Mouse (Mus musculus) kidney, embryonic 16.5 days (tissue): ENCODE results near the gene Bbx. TPM values are rescaled to one million over a fixed set of nuclear protein-coding genes. Genes with fewer than 3 reads are reported as not detected.

Experiments
- ATAC-seq: fragments of 200-750 bp; cut with Nextera tagmentation; 2 replicates; pipeline ENCODE4 v1.8.0; 2017; ENCODE audit warnings: moderate TSS enrichment; ENCODE audit not compliant: low FRiP score, low TSS enrichment
- H3K27ac ChIP-seq: fragments of 300-500 bp; sonication (generic); 2 replicates; pipeline ENCODE4 v1.5.1; 2014; ENCODE audit warnings: low read length
- H3K27me3 ChIP-seq: fragments of 300-500 bp; sonication (generic); 2 replicates; pipeline ENCODE4 v1.6.1; 2014; ENCODE audit warnings: low read length, control low read depth, mixed read lengths; ENCODE audit not compliant: insufficient read depth
- H3K36me3 ChIP-seq: fragments of 300-500 bp; sonication (generic); 2 replicates; pipeline ENCODE4 v1.6.1; 2014; ENCODE audit warnings: low read length, control low read depth, mixed read lengths; ENCODE audit not compliant: insufficient read depth
- H3K4me1 ChIP-seq: fragments of 300-500 bp; sonication (generic); 2 replicates; pipeline ENCODE4 v1.6.1; 2014; ENCODE audit warnings: low read length, control low read depth, mixed read lengths; ENCODE audit not compliant: insufficient read depth
- H3K4me2 ChIP-seq: fragments of 300-500 bp; sonication (generic); replicated peaks from 2 replicates; pipeline ENCODE4 v1.6.1; 2014; ENCODE audit warnings: low read depth, low read length
- H3K4me3 ChIP-seq: fragments of 300-500 bp; sonication (generic); 2 replicates; pipeline ENCODE4 v1.5.1; 2014; ENCODE audit warnings: mild to moderate bottlenecking, low read length
- H3K9ac ChIP-seq: fragments of 300-500 bp; sonication (generic); replicated peaks from 2 replicates; pipeline ENCODE4 v1.6.1; 2014; ENCODE audit warnings: low read length
- H3K9me3 ChIP-seq: fragments of 300-500 bp; sonication (generic); 2 replicates; pipeline ENCODE4 v1.6.1; 2016; ENCODE audit warnings: low read length, control low read depth
- WGBS: fragments of 180-500 bp; shearing (Covaris S2); extraction: QIAGEN DNeasy Blood & Tissue Kit; methylation state at CpG from one replicate; pipeline ENCODE4 v1.1.7; 2014; 5-methylcytosine and 5-hydroxymethylcytosine counted together
- polyA plus RNA-seq: library from polyadenylated mRNA; unstranded; fragments of >200 nt; fragmentation: Nextera tagmentation; extraction: Ambion mirVana; gene quantifications from 2 replicates; pipeline ENCODE4 v1.2.1, GENCODE M21; 2015

The Bbx gene
- polyA plus RNA-seq, result 58.6 and 69.5 TPM in 2 replicates

DNA sequence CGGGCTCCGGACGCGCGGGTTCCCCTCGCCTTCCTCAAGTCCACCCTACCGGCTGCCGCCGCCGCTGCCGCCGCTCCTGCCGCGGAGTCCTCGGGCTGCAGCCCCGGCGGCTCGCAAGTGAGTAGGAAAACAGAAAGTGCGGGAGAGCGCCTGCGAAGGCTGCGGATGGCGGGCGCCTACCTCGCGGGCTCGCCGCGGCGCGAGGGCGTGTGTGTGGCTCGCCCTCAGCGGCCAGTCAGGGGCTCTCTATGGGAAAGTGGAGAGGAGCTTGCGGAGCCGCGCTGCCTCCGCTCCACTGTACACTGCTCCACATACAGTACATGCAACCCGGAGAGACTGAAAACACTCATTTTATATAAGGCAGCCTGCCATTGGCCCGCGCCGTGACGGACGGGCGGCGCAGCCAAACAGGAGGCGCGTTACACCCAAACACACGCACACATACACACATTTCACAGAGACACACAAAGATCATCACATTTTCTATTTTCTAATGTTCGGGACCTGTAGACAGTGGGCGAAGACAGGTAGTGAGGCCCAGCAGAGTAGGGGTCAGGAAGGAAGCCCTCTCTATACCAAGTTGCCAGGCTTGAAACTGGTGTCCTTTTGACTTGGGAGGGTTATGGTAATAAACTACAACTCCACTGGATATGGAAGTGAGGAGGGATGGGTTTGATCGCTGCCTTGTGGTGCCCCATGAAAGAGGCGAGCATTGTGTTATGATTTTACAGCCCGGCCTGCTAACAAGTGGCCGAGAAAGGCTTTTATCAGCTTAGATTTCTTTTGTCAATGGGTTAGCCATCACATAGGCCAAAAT is at the start of gene Bbx:
Gene Bbx, minus strand, starts transcription at position 329 of the 817 bp plus-strand sequence.
- ATAC-seq, result peak; percentile 98
- Histone ChIP-seq H3K4me2 (peak within 1 kb of the TSS; percentile 94), H3K27ac (peak within 1 kb of the TSS; percentile 100), H3K4me1 (peaks cover 11% of the 10 kb centered on the region; the same call in 1 of the 2 replicates), H3K4me3 (peak within 1 kb of the TSS; percentile 94), H3K27me3 (no peaks in the 10 kb centered on the region), H3K9ac (peak within 1 kb of the TSS; percentile 98), H3K36me3 (no peaks in the 10 kb centered on the region), H3K9me3 (no peaks in the 10 kb centered on the region)
- under 1% methylated on average over 54 of the region's 55 CpGs for WGBS

DNA sequence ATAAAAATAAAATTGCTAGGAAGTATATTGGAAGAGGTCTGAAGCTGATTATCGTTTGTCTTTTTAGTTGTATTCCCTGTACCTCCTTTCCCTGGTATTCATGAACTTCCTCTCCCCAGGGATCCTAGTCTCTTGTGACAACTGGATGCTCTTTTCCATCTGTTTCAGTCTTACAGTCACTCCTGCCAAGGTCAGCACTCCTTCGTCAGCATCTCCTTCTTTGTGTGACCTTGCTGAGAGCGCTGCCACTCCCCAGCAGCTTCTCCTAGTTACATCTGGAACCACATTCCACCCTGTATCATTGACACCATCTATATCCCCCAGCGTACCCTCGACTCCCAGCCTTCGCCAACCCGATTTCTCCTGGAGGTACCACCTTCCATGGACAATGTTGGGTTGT is 49.7 kb upstream of the Bbx start:
- WGBS, result 62% methylated on average over 7 of the region's 7 CpGs
- no peak for ATAC-seq
- no peak overlapping the region for H3K27ac ChIP-seq
- H3K9ac ChIP-seq, result no peak overlapping the region
- H3K4me3 ChIP-seq, result no peak overlapping the region
- no peaks in the 10 kb centered on the region for H3K9me3 ChIP-seq
- no peaks in the 10 kb centered on the region for H3K36me3 ChIP-seq
- no peaks in the 10 kb centered on the region for H3K27me3 ChIP-seq
- peak overlapping the region; percentile 34 for H3K4me2 ChIP-seq
- H3K4me1 ChIP-seq, result 0 out of 2 replicates have a peak, but pooled peaks cover 6% of the 10 kb centered on the region

DNA sequence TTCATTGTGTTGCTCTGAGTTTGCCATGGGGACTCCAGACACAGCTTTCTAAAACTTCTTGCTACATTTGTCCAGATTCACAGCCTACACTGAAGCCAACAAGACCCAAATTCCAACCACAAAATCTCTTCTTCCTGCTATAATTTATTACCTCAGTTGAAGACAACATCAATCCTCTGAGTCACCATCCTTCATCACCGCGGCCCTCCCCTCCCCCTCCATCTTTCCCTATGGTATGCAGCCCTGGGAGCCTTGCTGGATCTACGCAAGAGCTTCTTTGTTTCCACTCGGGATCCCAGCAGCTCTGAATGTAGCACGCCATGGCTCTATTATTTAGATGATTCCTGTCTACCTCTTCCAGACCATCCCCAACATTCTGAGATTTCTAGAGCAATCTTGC is 49.2 kb upstream of the Bbx start:
- no peak overlapping the region for H3K4me3 ChIP-seq
- H3K27me3 ChIP-seq, result no peaks in the 10 kb centered on the region
- ATAC-seq, result no peak
- H3K9ac ChIP-seq, result no peak overlapping the region
- H3K4me1 ChIP-seq, result 0 out of 2 replicates have a peak, but pooled peaks cover 6% of the 10 kb centered on the region
- WGBS, result 79% methylated on average over 5 of the region's 5 CpGs
- no peak overlapping the region for H3K27ac ChIP-seq
- H3K4me2 ChIP-seq, result no peak overlapping the region
- H3K9me3 ChIP-seq, result no peaks in the 10 kb centered on the region
- H3K36me3 ChIP-seq, result no peaks in the 10 kb centered on the region

DNA sequence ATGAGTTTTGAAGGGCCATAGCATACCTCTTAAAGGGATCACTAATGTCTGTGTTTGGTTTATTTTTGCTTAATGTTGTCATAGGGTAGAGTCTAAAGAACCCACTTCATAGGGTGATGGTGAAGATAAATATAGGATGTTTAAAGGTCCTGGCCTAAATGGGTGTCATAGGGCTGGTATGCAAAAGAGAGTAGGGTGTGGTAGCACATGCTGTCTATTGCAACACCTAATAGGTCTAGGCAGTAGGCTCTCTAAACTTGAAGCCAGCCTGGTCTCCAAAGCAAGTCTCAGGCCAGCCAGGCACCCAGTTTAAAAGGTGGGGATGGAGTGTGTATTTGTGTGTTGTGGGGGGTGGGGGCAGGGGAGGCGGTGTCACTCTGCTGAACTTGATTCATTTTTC is 46.5 kb upstream of the Bbx start:
- Histone ChIP-seq H3K4me1 (0 out of 2 replicates have a peak, but pooled peaks cover 6% of the 10 kb centered on the region), H3K27me3 (no peaks in the 10 kb centered on the region), H3K36me3 (no peaks in the 10 kb centered on the region), H3K27ac (no peak overlapping the region), H3K9me3 (no peaks in the 10 kb centered on the region), H3K9ac (no peak overlapping the region), H3K4me2 (no peak overlapping the region), H3K4me3 (no peak overlapping the region)
- 95% methylated on average over 1 of the region's 1 CpGs for WGBS
- no peak for ATAC-seq

DNA sequence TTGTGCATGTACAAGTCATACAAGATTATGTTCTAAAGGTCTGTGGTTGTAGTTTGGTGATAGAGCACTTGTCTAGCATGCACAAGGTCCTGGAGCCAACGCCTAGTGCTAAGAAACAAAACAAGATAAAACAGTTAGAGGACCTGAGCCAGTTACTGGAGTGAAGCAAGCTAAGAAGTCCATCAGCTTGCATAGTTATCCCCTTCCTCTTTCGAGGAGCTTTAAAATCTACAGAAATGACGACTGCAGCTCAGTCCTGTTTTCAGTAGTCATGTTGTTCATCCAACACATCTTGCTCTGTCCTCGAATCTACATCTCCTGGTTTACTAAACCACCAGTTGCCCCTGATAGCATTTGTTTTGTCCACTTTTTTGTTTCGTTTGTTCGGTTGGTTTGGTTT is 45.4 kb upstream of the Bbx start:
- H3K4me3 ChIP-seq, result no peak overlapping the region
- H3K4me2 ChIP-seq, result no peak overlapping the region
- WGBS, result 84% methylated on average over 6 of the region's 6 CpGs
- no peak for ATAC-seq
- no peaks in the 10 kb centered on the region for H3K27me3 ChIP-seq
- H3K27ac ChIP-seq, result no peak overlapping the region
- H3K4me1 ChIP-seq, result 0 out of 2 replicates have a peak, but pooled peaks cover 6% of the 10 kb centered on the region
- H3K9ac ChIP-seq, result no peak overlapping the region
- no peaks in the 10 kb centered on the region for H3K36me3 ChIP-seq
- no peaks in the 10 kb centered on the region for H3K9me3 ChIP-seq

DNA sequence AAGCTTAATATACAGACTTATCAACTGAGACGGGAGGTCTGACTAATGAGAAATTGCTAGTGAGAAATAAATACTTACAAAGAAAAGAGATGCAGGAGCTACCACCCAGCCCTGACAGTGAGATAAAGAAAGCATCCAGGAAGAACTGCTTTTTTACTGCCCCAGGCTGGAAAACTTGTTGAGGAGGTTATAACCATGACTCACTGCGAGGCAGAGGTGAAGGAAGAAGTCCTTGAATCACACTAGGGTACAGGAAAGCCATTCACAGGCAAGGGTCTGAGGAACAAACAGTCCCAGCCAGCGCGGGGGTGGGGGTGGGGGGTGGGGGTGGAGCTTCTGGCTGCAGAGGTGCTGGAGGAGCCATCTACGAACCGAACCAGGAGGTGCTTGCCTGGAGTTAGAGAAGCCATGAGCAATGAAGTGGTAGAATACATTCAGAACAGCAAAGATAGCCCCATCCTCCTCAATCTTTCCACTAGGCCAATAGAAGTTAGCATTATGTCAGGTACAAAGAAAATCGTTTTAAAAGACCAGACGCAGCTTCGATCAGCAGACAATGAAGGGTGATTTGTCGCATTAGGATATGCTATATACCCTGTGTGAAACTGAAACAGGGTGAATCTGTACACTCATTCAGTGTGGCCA is 30.2 kb upstream of the Bbx start:
- no peaks in the 10 kb centered on the region for H3K4me1 ChIP-seq
- 29% methylated on average over 10 of the region's 10 CpGs for WGBS
- no peaks in the 10 kb centered on the region for H3K27me3 ChIP-seq
- H3K9me3 ChIP-seq, result no peaks in the 10 kb centered on the region
- no peak overlapping the region; the same call in 1 of the 2 replicates for H3K4me2 ChIP-seq
- no peak overlapping the region for H3K4me3 ChIP-seq
- H3K36me3 ChIP-seq, result no peaks in the 10 kb centered on the region
- H3K27ac ChIP-seq, result no peak overlapping the region
- ATAC-seq, result no peak
- no peak overlapping the region for H3K9ac ChIP-seq

DNA sequence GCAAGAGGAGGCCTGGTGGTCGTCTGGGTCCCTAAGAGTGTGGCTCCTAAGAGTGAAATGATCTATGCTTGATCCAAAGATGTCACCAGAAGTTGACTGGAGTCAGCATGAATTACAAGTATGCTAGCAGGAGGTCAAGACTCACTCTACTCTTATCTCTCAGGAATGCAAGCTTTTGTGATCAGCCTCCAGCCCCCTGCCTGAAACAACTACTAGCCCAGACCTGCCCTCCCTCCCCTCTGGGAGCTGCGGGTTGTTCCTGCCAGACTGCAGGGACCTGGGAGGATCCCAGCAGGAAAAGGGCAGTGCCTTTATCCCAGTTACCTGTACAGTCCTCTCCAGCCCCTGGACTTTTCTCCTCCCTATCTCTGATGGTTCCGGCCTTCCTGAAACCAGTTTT is 27.0 kb upstream of the Bbx start:
- H3K36me3 ChIP-seq, result no peaks in the 10 kb centered on the region
- H3K9me3 ChIP-seq, result no peaks in the 10 kb centered on the region
- no peak overlapping the region for H3K27ac ChIP-seq
- no peak overlapping the region for H3K9ac ChIP-seq
- H3K4me3 ChIP-seq, result no peak overlapping the region
- WGBS, result 67% methylated on average over 3 of the region's 3 CpGs
- no peak for ATAC-seq
- H3K4me2 ChIP-seq, result no peak overlapping the region
- H3K4me1 ChIP-seq, result no peaks in the 10 kb centered on the region
- H3K27me3 ChIP-seq, result no peaks in the 10 kb centered on the region

DNA sequence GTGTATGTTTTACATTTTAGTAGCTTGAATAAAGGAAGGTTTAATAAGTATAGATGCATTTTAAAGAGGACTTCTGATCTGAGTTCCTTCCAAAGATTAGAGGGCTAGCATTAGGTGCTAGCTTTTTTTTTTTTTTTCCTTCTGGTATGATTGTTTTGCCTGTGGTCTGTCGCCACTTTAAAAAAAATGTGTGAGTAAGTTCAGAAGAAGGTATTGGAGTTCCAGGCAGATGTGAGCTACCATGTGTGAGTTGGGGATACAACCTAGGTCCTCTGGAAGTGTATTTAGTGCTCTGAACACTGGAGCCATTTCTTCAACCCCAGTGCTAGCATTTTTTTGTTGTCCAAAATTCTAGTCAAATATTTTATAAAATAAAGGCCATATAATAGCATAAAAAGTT is 23.9 kb upstream of the Bbx start:
- no peak for ATAC-seq
- WGBS, result 85% methylated on average over 1 of the region's 1 CpGs
- H3K36me3 ChIP-seq, result no peaks in the 10 kb centered on the region
- H3K27ac ChIP-seq, result no peak overlapping the region
- H3K9ac ChIP-seq, result no peak overlapping the region
- H3K9me3 ChIP-seq, result no peaks in the 10 kb centered on the region
- no peak overlapping the region for H3K4me3 ChIP-seq
- no peak overlapping the region for H3K4me2 ChIP-seq
- no peaks in the 10 kb centered on the region for H3K4me1 ChIP-seq
- H3K27me3 ChIP-seq, result no peaks in the 10 kb centered on the region

DNA sequence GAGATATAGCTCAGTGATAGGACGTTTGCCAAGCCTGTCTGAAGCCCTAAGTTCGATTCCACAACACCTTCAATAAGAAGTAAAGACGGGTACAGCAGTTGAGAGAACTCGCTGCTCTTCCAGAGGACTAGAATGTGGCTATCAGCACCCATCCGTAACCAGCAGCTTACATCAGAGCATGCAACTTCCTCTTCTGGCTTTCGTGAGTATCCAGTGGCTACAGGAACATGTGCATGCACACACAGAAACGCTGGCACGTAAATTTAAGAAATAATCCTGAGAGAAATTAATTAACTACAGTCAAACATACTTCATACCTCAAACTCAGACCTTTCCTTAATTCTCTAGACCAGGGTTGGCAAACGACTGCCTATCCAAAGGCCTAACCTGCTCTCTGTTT is 16.9 kb upstream of the Bbx start:
- Histone ChIP-seq H3K27ac (no peak overlapping the region), H3K4me2 (no peak overlapping the region), H3K9me3 (no peaks in the 10 kb centered on the region), H3K9ac (no peak overlapping the region), H3K36me3 (no peaks in the 10 kb centered on the region), H3K4me3 (no peak overlapping the region), H3K4me1 (no peaks in the 10 kb centered on the region), H3K27me3 (no peaks in the 10 kb centered on the region)
- 82% methylated on average over 9 of the region's 9 CpGs for WGBS
- no peak for ATAC-seq

DNA sequence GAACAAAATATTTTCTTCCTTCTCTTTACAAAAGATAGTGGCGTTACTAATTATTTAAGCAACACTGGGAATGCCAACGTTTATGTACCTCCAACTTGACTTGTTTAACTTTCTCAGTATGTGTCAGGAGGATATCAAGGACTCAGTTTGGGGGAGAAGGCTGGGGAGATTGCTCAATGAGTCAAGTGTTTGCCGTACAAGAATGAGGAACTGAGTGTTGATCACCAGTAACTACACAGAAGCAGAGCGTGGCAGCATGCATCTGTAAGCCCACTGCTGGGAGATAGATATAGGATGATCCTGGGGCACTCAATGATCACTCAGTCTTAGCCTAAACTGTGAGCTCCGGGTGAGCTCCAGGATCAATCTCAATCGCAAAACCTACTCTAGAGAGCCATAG is 12.8 kb upstream of the Bbx start:
- Histone ChIP-seq H3K9ac (no peak overlapping the region), H3K4me2 (no peak overlapping the region), H3K27me3 (no peaks in the 10 kb centered on the region), H3K9me3 (no peaks in the 10 kb centered on the region), H3K36me3 (no peaks in the 10 kb centered on the region), H3K4me3 (no peak overlapping the region), H3K4me1 (no peaks in the 10 kb centered on the region), H3K27ac (no peak overlapping the region)
- WGBS, result 87% methylated on average over 6 of the region's 6 CpGs
- no peak for ATAC-seq
